Mouse (Mus musculus): Measurements from ENCODE around the gene Zfp609. TPM values are rescaled to one million over a fixed set of nuclear protein-coding genes. Genes with fewer than 3 reads are reported as not detected.
A peak's percentile ranks its signal among the peaks of the same experiment; 100 is the strongest.

Gene Zfp609
- polyA plus RNA-seq, 1 experiment from 2014 or later = 5.0 TPM

- no peak for ATAC-seq
- H3K9ac ChIP-seq (ENCODE audit: low read depth, low read length) = no peak overlapping the region
- H3K27ac ChIP-seq (ENCODE audit: low read depth, low read length) = no peak overlapping the region
- peaks cover 7% of the 10 kb centered on the region for H3K4me1 ChIP-seq (ENCODE audit: control insufficient read depth, insufficient read depth, low read depth, low read length)
- WGBS = 76% methylated on average over 8 of the region's 8 CpGs
- H3K36me3 ChIP-seq (ENCODE audit: control insufficient read depth, insufficient read depth, low read length) = no peaks in the 10 kb centered on the region
- H3K9me3 ChIP-seq (ENCODE audit: control insufficient read depth, low read length) = no peaks in the 10 kb centered on the region
- no peak overlapping the region for H3K4me2 ChIP-seq (ENCODE audit: low read length)
- no peaks in the 10 kb centered on the region for H3K27me3 ChIP-seq (replicated peaks; ENCODE audit: control insufficient read depth, insufficient read depth, low read length)
- no peak overlapping the region for H3K4me3 ChIP-seq (ENCODE audit: low read length)
Measured at GRCm38 (mm10) chr9:65759992-65760391, 67.4 kb downstream of the Zfp609 start.

GRCm38 (mm10) chr9:65759256-65759655 is 68.1 kb downstream of the Zfp609 start:
- Histone ChIP-seq H3K4me1 (ENCODE audit: control insufficient read depth, insufficient read depth, low read depth, low read length) (peaks cover 7% of the 10 kb centered on the region), H3K4me2 (ENCODE audit: low read length) (no peak overlapping the region), H3K27ac (ENCODE audit: low read depth, low read length) (no peak overlapping the region), H3K9ac (ENCODE audit: low read depth, low read length) (no peak overlapping the region), H3K27me3 (replicated peaks; ENCODE audit: control insufficient read depth, insufficient read depth, low read length) (no peaks in the 10 kb centered on the region), H3K36me3 (ENCODE audit: control insufficient read depth, insufficient read depth, low read length) (no peaks in the 10 kb centered on the region), H3K9me3 (ENCODE audit: control insufficient read depth, low read length) (no peaks in the 10 kb centered on the region), H3K4me3 (ENCODE audit: low read length) (no peak overlapping the region)
- 79% methylated on average over 5 of the region's 5 CpGs for WGBS
- ATAC-seq = no peak

GRCm38 (mm10) chr9:65757826-65758225 is 69.5 kb downstream of the Zfp609 start:
- Histone ChIP-seq H3K27me3 (replicated peaks; ENCODE audit: control insufficient read depth, insufficient read depth, low read length) (no peaks in the 10 kb centered on the region), H3K27ac (ENCODE audit: low read depth, low read length) (no peak overlapping the region), H3K36me3 (ENCODE audit: control insufficient read depth, insufficient read depth, low read length) (no peaks in the 10 kb centered on the region), H3K9me3 (ENCODE audit: control insufficient read depth, low read length) (no peaks in the 10 kb centered on the region), H3K4me3 (ENCODE audit: low read length) (no peak overlapping the region), H3K4me1 (ENCODE audit: control insufficient read depth, insufficient read depth, low read depth, low read length) (peaks cover 7% of the 10 kb centered on the region), H3K4me2 (ENCODE audit: low read length) (no peak overlapping the region), H3K9ac (ENCODE audit: low read depth, low read length) (no peak overlapping the region)
- WGBS = 64% methylated on average over 3 of the region's 3 CpGs
- no peak for ATAC-seq

GRCm38 (mm10) chr9:65755673-65756375 is 71.5 kb downstream of the Zfp609 start:
- WGBS = 69% methylated on average over 7 of the region's 7 CpGs
- ATAC-seq = no peak
- H3K4me1 ChIP-seq (ENCODE audit: control insufficient read depth, insufficient read depth, low read depth, low read length) = peaks cover 7% of the 10 kb centered on the region
- H3K36me3 ChIP-seq (ENCODE audit: control insufficient read depth, insufficient read depth, low read length) = no peaks in the 10 kb centered on the region
- no peaks in the 10 kb centered on the region for H3K9me3 ChIP-seq (ENCODE audit: control insufficient read depth, low read length)
- H3K27me3 ChIP-seq (replicated peaks; ENCODE audit: control insufficient read depth, insufficient read depth, low read length) = no peaks in the 10 kb centered on the region
- no peak overlapping the region for H3K4me3 ChIP-seq (ENCODE audit: low read length)
- peak overlapping the region; percentile 66 for H3K27ac ChIP-seq (ENCODE audit: low read depth, low read length)
- H3K9ac ChIP-seq (ENCODE audit: low read depth, low read length) = no peak overlapping the region
- no peak overlapping the region for H3K4me2 ChIP-seq (ENCODE audit: low read length)

- no peak overlapping the region for H3K9ac ChIP-seq (ENCODE audit: low read depth, low read length)
- H3K27me3 ChIP-seq (replicated peaks; ENCODE audit: control insufficient read depth, insufficient read depth, low read length) = no peaks in the 10 kb centered on the region
- no peaks in the 10 kb centered on the region for H3K9me3 ChIP-seq (ENCODE audit: control insufficient read depth, low read length)
- ATAC-seq = no peak
- H3K4me2 ChIP-seq (ENCODE audit: low read length) = no peak overlapping the region
- no peak overlapping the region for H3K4me3 ChIP-seq (ENCODE audit: low read length)
- WGBS = 86% methylated on average over 1 of the region's 1 CpGs
- H3K36me3 ChIP-seq (ENCODE audit: control insufficient read depth, insufficient read depth, low read length) = no peaks in the 10 kb centered on the region
- peaks cover 7% of the 10 kb centered on the region for H3K4me1 ChIP-seq (ENCODE audit: control insufficient read depth, insufficient read depth, low read depth, low read length)
- H3K27ac ChIP-seq (ENCODE audit: low read depth, low read length) = no peak overlapping the region
Measured at GRCm38 (mm10) chr9:65755164-65755563, 72.2 kb downstream of the Zfp609 start.

- Histone ChIP-seq H3K9me3 (ENCODE audit: control insufficient read depth, low read length) (no peaks in the 10 kb centered on the region), H3K36me3 (ENCODE audit: control insufficient read depth, insufficient read depth, low read length) (no peaks in the 10 kb centered on the region), H3K4me1 (ENCODE audit: control insufficient read depth, insufficient read depth, low read depth, low read length) (peaks cover 10% of the 10 kb centered on the region), H3K4me2 (ENCODE audit: low read length) (no peak overlapping the region), H3K4me3 (ENCODE audit: low read length) (no peak overlapping the region), H3K27ac (ENCODE audit: low read depth, low read length) (no peak overlapping the region), H3K9ac (ENCODE audit: low read depth, low read length) (no peak overlapping the region), H3K27me3 (replicated peaks; ENCODE audit: control insufficient read depth, insufficient read depth, low read length) (no peaks in the 10 kb centered on the region)
- no peak for ATAC-seq
- WGBS = 95% methylated on average over 3 of the region's 3 CpGs
Measured at GRCm38 (mm10) chr9:65752632-65753031, 74.7 kb downstream of the Zfp609 start.

GRCm38 (mm10) chr9:65751906-65752305 is 75.5 kb downstream of the Zfp609 start:
- peaks cover 10% of the 10 kb centered on the region for H3K4me1 ChIP-seq (ENCODE audit: control insufficient read depth, insufficient read depth, low read depth, low read length)
- H3K4me3 ChIP-seq (ENCODE audit: low read length) = no peak overlapping the region
- no peak overlapping the region for H3K4me2 ChIP-seq (ENCODE audit: low read length)
- WGBS = 95% methylated on average over 7 of the region's 7 CpGs
- H3K9me3 ChIP-seq (ENCODE audit: control insufficient read depth, low read length) = no peaks in the 10 kb centered on the region
- H3K27ac ChIP-seq (ENCODE audit: low read depth, low read length) = no peak overlapping the region
- ATAC-seq = no peak
- H3K36me3 ChIP-seq (ENCODE audit: control insufficient read depth, insufficient read depth, low read length) = no peaks in the 10 kb centered on the region
- no peaks in the 10 kb centered on the region for H3K27me3 ChIP-seq (replicated peaks; ENCODE audit: control insufficient read depth, insufficient read depth, low read length)
- H3K9ac ChIP-seq (ENCODE audit: low read depth, low read length) = no peak overlapping the region

GRCm38 (mm10) chr9:65748102-65748501 is 79.3 kb downstream of the Zfp609 start:
- peaks cover 34% of the 10 kb centered on the region for H3K4me1 ChIP-seq (ENCODE audit: control insufficient read depth, insufficient read depth, low read depth, low read length)
- H3K9ac ChIP-seq (ENCODE audit: low read depth, low read length) = no peak overlapping the region
- no peaks in the 10 kb centered on the region for H3K36me3 ChIP-seq (ENCODE audit: control insufficient read depth, insufficient read depth, low read length)
- no peaks in the 10 kb centered on the region for H3K9me3 ChIP-seq (ENCODE audit: control insufficient read depth, low read length)
- H3K27me3 ChIP-seq (replicated peaks; ENCODE audit: control insufficient read depth, insufficient read depth, low read length) = no peaks in the 10 kb centered on the region
- H3K4me2 ChIP-seq (ENCODE audit: low read length) = no peak overlapping the region
- no peak for ATAC-seq
- H3K4me3 ChIP-seq (ENCODE audit: low read length) = no peak overlapping the region
- no peak overlapping the region for H3K27ac ChIP-seq (ENCODE audit: low read depth, low read length)
- WGBS = 45% methylated on average over 4 of the region's 4 CpGs

- WGBS = 89% methylated on average over 2 of the region's 2 CpGs
- Histone ChIP-seq H3K4me3 (ENCODE audit: low read length) (no peak overlapping the region), H3K36me3 (ENCODE audit: control insufficient read depth, insufficient read depth, low read length) (no peaks in the 10 kb centered on the region), H3K27ac (ENCODE audit: low read depth, low read length) (no peak overlapping the region), H3K4me2 (ENCODE audit: low read length) (no peak overlapping the region), H3K9me3 (ENCODE audit: control insufficient read depth, low read length) (no peaks in the 10 kb centered on the region), H3K4me1 (ENCODE audit: control insufficient read depth, insufficient read depth, low read depth, low read length) (peaks cover 36% of the 10 kb centered on the region), H3K9ac (ENCODE audit: low read depth, low read length) (no peak overlapping the region), H3K27me3 (replicated peaks; ENCODE audit: control insufficient read depth, insufficient read depth, low read length) (no peaks in the 10 kb centered on the region)
- ATAC-seq = no peak
Measured at GRCm38 (mm10) chr9:65746479-65746878, 80.9 kb downstream of the Zfp609 start.

Data from hindbrain, embryonic 16.5 days (tissue).